Mouse (Mus musculus): ENCODE results near the gene Alk.

DNA sequence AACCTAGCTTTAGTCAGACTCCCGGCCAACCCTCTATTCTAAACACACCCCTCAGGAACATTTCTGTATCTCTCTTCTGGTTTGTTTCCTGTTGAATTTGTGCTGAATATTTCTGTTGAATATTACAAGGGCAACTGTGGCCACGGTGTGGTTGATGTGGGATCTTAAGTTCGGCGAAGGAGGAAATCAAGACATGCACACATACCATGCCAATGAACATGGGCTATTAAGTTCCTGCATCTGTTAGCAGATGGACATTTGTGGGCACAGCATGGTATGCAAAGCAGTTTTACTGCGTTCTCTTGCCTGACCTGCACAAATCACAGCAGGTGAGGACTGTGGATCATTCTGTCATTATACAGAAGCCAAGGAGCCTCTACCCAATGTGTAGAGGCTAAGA lies 83.1 kb downstream of the Alk start:
- no peak for TF ChIP-seq POLR2A (IDR thresholded peaks at IDR 0.05; ENCODE audit: control insufficient read depth in 1 of 2, insufficient read depth in 1 of 2, low read depth in 1 of 2, low read length in 2 of 2, poor library complexity in 1 of 2)
- no peak for TF ChIP-seq TCF12 (IDR thresholded peaks at IDR 0.05; ENCODE audit: low read depth, low read length)

All from MEL (cell line).